Mouse (Mus musculus): ENCODE results near the gene Zfp750. TPM values are rescaled to one million over a fixed set of nuclear protein-coding genes. Genes with fewer than 3 reads are reported as not detected.

The Zfp750 gene
- total RNA-seq, 4 experiments from 2014 or later: 0.14 to 0.30 (median 0.15) TPM

- DNase-seq (ENCODE audit: low spot score in 2 of 2): no peak
Observed at GRCm38 (mm10) chr11:121479476-121480203, 39.5 kb downstream of the Zfp750 start.

- DNase-seq (ENCODE audit: low spot score in 2 of 2): peak in 1 of 2 experiments; percentile 39
Observed at GRCm38 (mm10) chr11:121475699-121476415, 43.3 kb downstream of the Zfp750 start.

DNA sequence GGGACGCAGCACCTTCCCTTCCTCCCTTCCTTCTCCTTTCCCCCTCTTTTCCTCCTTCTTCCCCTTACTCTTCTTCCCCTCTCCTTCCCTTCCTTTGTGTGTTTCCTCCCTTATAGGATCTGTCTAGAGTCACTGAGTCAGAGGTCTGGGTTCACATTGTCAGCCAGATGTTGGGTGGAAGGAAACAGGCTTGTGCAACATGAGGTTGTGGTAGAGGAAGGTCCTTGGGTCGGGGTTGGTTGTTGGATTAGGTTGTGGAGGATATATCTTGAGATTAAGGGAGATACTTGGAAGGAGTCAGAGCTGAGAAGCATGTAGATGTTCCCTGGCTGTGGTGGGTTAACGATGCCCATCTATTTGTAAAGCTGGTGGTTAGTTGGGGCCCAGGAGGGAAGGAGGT is 44.3 kb downstream of the Zfp750 start:
- DNase-seq (ENCODE audit: low spot score in 2 of 2): no peak

DNA sequence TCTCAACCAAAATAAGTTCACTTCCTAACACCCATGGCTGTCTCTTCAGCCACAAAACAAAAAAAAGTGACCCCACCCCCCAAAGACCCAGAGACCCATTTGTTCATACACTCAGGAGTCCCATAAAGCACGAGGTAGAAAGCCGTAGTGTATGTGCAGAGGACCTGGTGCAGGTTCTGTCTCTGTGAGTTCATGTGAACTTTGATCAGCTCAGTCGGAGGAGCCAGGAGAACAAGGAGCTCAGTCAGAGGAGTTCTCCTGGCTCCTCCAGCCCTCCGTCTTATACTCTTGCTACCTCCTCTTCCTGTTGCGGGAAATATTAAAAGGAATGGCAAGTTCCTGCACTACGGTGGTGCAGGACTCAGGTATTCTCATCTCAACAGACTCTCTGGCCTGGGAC is 51.7 kb downstream of the Zfp750 start:
- DNase-seq (ENCODE audit: low spot score in 2 of 2): no peak

Other genes starting within 250 kb of the Zfp750 start
- 10 to 100 TPM; 65.2 to 76.1 (median 67.4) TPM for gene Wdr45b, start 164.9 kb downstream of the Zfp750 start, total RNA-seq (2022)
- gene Rab40b, start 131.1 kb downstream of the Zfp750 start, total RNA-seq (2022): 10 to 100 TPM; 48.4 to 55.6 (median 50.4) TPM
- 10 to 100 TPM; 47.7 to 52.2 (median 50.9) TPM for gene Fn3krp, start 97.9 kb downstream of the Zfp750 start, total RNA-seq (2022)
- gene Fn3k, start 84.4 kb downstream of the Zfp750 start, total RNA-seq (2022): 10 to 100 TPM; 58.6 to 64.2 (median 61.1) TPM
- 10 to 100 TPM; 39.7 to 45.1 (median 40.9) TPM for gene Tbcd, start 67.4 kb downstream of the Zfp750 start, total RNA-seq (2022)
- 1 to 10 TPM; 6.5 to 8.0 (median 7.0) TPM for gene B3gntl1, start 153.8 kb upstream of the Zfp750 start, total RNA-seq (2022)
- 10 to 100 TPM; 11.9 to 13.1 (median 12.9) TPM for gene Metrnl, start 182.2 kb upstream of the Zfp750 start, total RNA-seq (2022)

All from left cerebral cortex, adult 8-10 months (tissue).